Comparison of ENCODE assay signal across 23 mouse cellular contexts in the genomic region with DNA sequence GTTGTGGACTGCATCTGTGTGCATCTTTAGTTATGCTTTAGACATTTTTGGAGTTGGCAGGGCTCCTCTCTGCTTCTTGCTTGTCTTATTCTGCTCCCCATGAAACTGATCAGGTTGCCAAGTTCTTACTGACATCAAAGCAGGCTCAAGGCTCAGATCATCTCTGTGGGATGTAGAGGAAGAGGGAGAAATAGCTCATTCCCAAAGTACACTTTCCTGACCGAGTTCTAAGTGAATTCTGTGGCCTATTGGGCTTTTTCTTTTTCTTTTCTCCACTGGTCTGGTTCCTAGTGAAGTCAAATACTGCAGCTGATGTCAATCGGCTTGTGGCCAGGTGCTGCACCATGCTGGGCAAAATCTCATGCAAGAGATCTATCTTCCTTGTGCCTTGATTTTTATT.
DNase-seq lines count a peak whose midpoint lies in the region; ATAC-seq lines count a peak whose summit lies in the region.
"Had no signal": no experiment of that assay in that cellular context is flagged by ENCODE, and none has a peak within 500 bp of the region (broad histone marks: within the 10 kb centered on the region; RNA-seq: fewer than 3 reads in every experiment).

No protein-coding gene starts in this region.

- intact Hi-C loops in left cerebral cortex, postnatal 4 days (cut with DNase I), result no loop called here

- H3K27ac ChIP-seq in intestine, embryonic 16.5 days (ENCODE audit: low read length), result no peak overlapping the region
- H3K27ac ChIP-seq: embryonic facial prominence, embryonic 10.5 days; gastrocnemius, adult 2 months; kidney, embryonic 15.5 days; liver, embryonic 14.5 days had no signal

- H3K9ac ChIP-seq in intestine, embryonic 16.5 days (ENCODE audit: low read depth, low read length), result no peak overlapping the region
- H3K9ac ChIP-seq: kidney, embryonic 15.5 days; liver, embryonic 14.5 days; lung, embryonic 14.5 days had no signal

- H3K27me3 ChIP-seq in intestine, embryonic 16.5 days (replicated peaks; ENCODE audit: control insufficient read depth, insufficient read depth, low read length), result no peaks in the 10 kb centered on the region
- H3K27me3 ChIP-seq: kidney, embryonic 15.5 days; megakaryocyte, embryonic 14.5 days had no signal

- ATAC-seq in CD4-positive, CD25-positive, alpha-beta regulatory T cell, adult 4 months, result no peak
- no peak for ATAC-seq in intestine, embryonic 16.5 days
- ATAC-seq: activated CD4-positive, CD25-positive, alpha-beta regulatory T cell, adult 4 months; midbrain, embryonic 16.5 days had no signal

- H3K9me3 ChIP-seq in intestine, embryonic 16.5 days (ENCODE audit: control insufficient read depth, low read length), result no peaks in the 10 kb centered on the region
- H3K9me3 ChIP-seq: embryonic facial prominence, embryonic 10.5 days; kidney, embryonic 15.5 days; megakaryocyte, embryonic 14.5 days had no signal

- H3K4me2 ChIP-seq in intestine, embryonic 16.5 days (ENCODE audit: low read depth, low read length), result no peak overlapping the region
- H3K4me2 ChIP-seq: kidney, embryonic 15.5 days; lung, embryonic 14.5 days had no signal

- no peaks in the 10 kb centered on the region for H3K4me1 ChIP-seq in intestine, embryonic 16.5 days (ENCODE audit: control insufficient read depth, insufficient read depth, low read length)
- H3K4me1 ChIP-seq: embryonic facial prominence, embryonic 10.5 days; kidney, embryonic 15.5 days; megakaryocyte, embryonic 14.5 days had no signal

- no peaks in the 10 kb centered on the region for H3K36me3 ChIP-seq in intestine, embryonic 16.5 days (ENCODE audit: control insufficient read depth, insufficient read depth, low read length)
- H3K36me3 ChIP-seq: embryonic facial prominence, embryonic 10.5 days; kidney, embryonic 15.5 days had no signal

- 64% methylated on average over 2 of the region's 2 CpGs for WGBS in intestine, embryonic 16.5 days

- DNase-seq in left cerebral cortex, postnatal 4 days, result peak; percentile 34
- no peak for DNase-seq in left cerebral cortex, adult 8-10 months (ENCODE audit: low spot score in 2 of 2)
- DNase-seq in brain, embryonic 18.5 days (ENCODE audit: low read depth, low spot score), result peak; percentile 18
- peak; percentile 62 to 64 for DNase-seq in cerebellum, adult 18-20 months
- DNase-seq in cerebellum, postnatal 14 days, result peak; percentile 61 to 72
- DNase-seq in adrenal gland, adult 18-20 months (ENCODE audit: low spot score in 2 of 2), result no peak
- DNase-seq: adrenal gland, postnatal 10 days; gastrocnemius, adult 2 months; heart, postnatal 4 days; kidney, adult 11 months; kidney, postnatal 4 days; lung, embryonic 14.5 days; lung, postnatal 36 days; right cerebral cortex, postnatal 14 days; spleen, adult 18-20 months had no signal

- H3K4me3 ChIP-seq in intestine, embryonic 16.5 days (ENCODE audit: low read length), result no peak overlapping the region
- H3K4me3 ChIP-seq: embryonic facial prominence, embryonic 10.5 days; gastrocnemius, adult 2 months; kidney, embryonic 15.5 days; megakaryocyte, embryonic 14.5 days had no signal

Comparison
In these comparisons a context has a peak if more than half of its experiments do, and no peak if none do; other contexts are left out.
1. DNase-seq: peak in left cerebral cortex, postnatal 4 days (single experiment), brain, embryonic 18.5 days (single experiment), cerebellum, adult 18-20 months (2 of 2) and cerebellum, postnatal 14 days (2 of 2); none in left cerebral cortex, adult 8-10 months (0 of 2) and adrenal gland, adult 18-20 months (0 of 2).